Mouse (Mus musculus) forebrain, postnatal 0 days (tissue): ENCODE measurements around the gene Ccl25. TPM values are rescaled to one million over a fixed set of nuclear protein-coding genes. Genes with fewer than 3 reads are reported as not detected.

Experiments
- ATAC-seq: fragments of 200-750 bp; cut with Nextera tagmentation; 2 replicates; pipeline ENCODE4 v1.8.0; 2017; ENCODE audit warnings: mild to moderate bottlenecking, moderate library complexity
- DNase-seq: peaks from one replicate; pipeline ENCODE4 v3.0.0-alpha.2; 2015
- H3K27ac ChIP-seq: fragments of 300-500 bp; sonication (generic); 2 replicates; pipeline ENCODE4 v1.5.1; 2014; ENCODE audit warnings: low read depth, mild to moderate bottlenecking, antibody characterized with exemption, low read length, moderate library complexity, mixed read lengths
- H3K27me3 ChIP-seq: fragments of 300-500 bp; sonication (generic); 2 replicates; pipeline ENCODE4 v1.6.1; 2014; ENCODE audit warnings: mild to moderate bottlenecking, low read length, mixed read lengths; ENCODE audit not compliant: insufficient read depth
- H3K36me3 ChIP-seq: fragments of 300-500 bp; sonication (generic); 2 replicates; pipeline ENCODE4 v1.6.1; 2014; ENCODE audit warnings: mild to moderate bottlenecking, moderate library complexity; ENCODE audit not compliant: insufficient read depth
- H3K4me1 ChIP-seq: fragments of 300-500 bp; sonication (generic); 2 replicates; pipeline ENCODE4 v1.6.1; 2014; ENCODE audit warnings: antibody characterized with exemption; ENCODE audit not compliant: insufficient read depth
- H3K4me2 ChIP-seq: fragments of 300-500 bp; sonication (generic); 2 replicates; pipeline ENCODE4 v1.6.1; 2014; ENCODE audit warnings: low read depth, mild to moderate bottlenecking, moderate library complexity
- H3K4me3 ChIP-seq: fragments of 300-500 bp; sonication (generic); 2 replicates; pipeline ENCODE4 v1.5.1; 2014; ENCODE audit warnings: low read depth, low read length, mixed read lengths
- H3K9ac ChIP-seq: fragments of 300-500 bp; sonication (generic); 2 replicates; pipeline ENCODE4 v1.6.1; 2014; ENCODE audit warnings: mild to moderate bottlenecking
- H3K9me3 ChIP-seq: fragments of 300-500 bp; sonication (generic); 2 replicates; pipeline ENCODE4 v1.6.1; 2016; ENCODE audit warnings: low read length
- CTCF ChIP-seq: sonication (generic); IDR thresholded peaks from 2 replicates; pipeline ENCODE4 v1.5.1; 2016; ENCODE audit warnings: antibody characterized with exemption, control low read depth, low read depth
- WGBS: fragments of 180-500 bp; shearing (Covaris S2); extraction: QIAGEN DNeasy Blood & Tissue Kit; methylation state at CpG from one replicate; pipeline ENCODE4 v1.1.7; 2014; 5-methylcytosine and 5-hydroxymethylcytosine counted together
- polyA plus RNA-seq: library from polyadenylated mRNA; unstranded; fragments of >200 nt; fragmentation: Nextera tagmentation; extraction: Ambion mirVana; gene quantifications from 2 replicates; pipeline ENCODE4 v1.2.1, GENCODE M21; 2015
- total RNA-seq: library from RNA; depleted of rRNA; stranded (reverse); fragments of >200 nt; gene quantifications from 2 replicates; pipeline ENCODE4 v1.2.3, GENCODE M21; 2014

The Ccl25 gene
- total and polyA plus RNA-seq, 2 experiments from 2014 or later, result 9.9 to 19.2 TPM

DNA sequence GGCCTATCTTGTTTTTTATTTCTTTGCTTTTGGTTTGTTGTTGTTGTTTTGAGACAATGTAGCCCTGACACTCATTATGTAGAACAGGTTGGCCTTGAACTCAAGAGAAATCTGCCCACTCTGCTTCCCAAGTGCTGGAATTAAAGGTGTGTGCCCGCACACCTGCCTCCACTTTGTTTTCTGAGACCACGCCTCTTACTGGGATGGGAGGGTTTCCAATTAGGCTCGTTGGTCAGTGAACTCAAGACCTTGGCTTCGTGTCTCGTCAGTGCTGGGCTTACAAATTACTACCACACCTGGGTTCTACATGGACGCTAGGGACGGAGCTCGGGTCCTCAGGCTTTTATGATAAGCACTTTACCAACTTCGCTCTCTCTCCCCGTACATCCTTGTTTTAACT, 30.4 kb downstream of the Ccl25 start:
- 92% methylated on average over 10 of the region's 10 CpGs for WGBS
- ATAC-seq, result no peak
- H3K9me3 ChIP-seq, result no peaks in the 10 kb centered on the region

DNA sequence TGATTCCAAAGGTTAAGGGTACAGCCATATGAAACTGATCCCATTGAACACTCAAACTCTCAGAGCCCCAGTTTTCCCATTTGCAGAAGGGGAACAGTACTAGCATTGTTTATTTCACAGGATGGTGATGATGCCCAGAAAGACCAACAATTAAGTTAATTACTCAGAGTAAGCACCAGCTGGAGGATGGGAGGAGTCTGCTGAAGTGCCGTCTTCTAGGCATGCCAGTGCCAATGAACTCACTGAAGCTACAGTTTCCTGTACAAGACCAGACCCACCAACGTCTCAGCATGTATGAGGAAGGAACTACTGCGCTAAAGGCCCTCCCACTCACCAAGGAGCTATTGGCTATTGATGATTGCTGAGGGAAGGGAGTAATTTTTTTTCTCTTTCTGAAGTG, 34.4 kb downstream of the Ccl25 start:
- no peaks in the 10 kb centered on the region for H3K27me3 ChIP-seq
- H3K36me3 ChIP-seq, result no peaks in the 10 kb centered on the region
- H3K27ac ChIP-seq, result no peak overlapping the region
- no peak for TF ChIP-seq CTCF
- H3K4me3 ChIP-seq, result no peak overlapping the region
- H3K9ac ChIP-seq, result no peak overlapping the region
- H3K9me3 ChIP-seq, result no peaks in the 10 kb centered on the region
- 46% methylated on average over 3 of the region's 3 CpGs for WGBS
- ATAC-seq (peak; percentile 81), DNase-seq (peak; percentile 14)
- no peak overlapping the region for H3K4me2 ChIP-seq
- H3K4me1 ChIP-seq, result no peaks in the 10 kb centered on the region

More for the DNA sequence above, 30.4 kb downstream of the Ccl25 start:
- H3K9ac ChIP-seq, result no peak overlapping the region
- H3K4me2 ChIP-seq, result no peak overlapping the region
- H3K27me3 ChIP-seq, result no peaks in the 10 kb centered on the region
- no peak for TF ChIP-seq CTCF
- no peaks in the 10 kb centered on the region for H3K36me3 ChIP-seq
- H3K4me3 ChIP-seq, result no peak overlapping the region
- H3K4me1 ChIP-seq, result no peaks in the 10 kb centered on the region
- H3K27ac ChIP-seq, result no peak overlapping the region
- DNase-seq, result no peak

- whole genome bisulfite sequencing, result 93% methylated on average over 2 of the region's 2 CpGs
- no peak for DNase-seq
- Histone ChIP-seq H3K9me3 (no peaks in the 10 kb centered on the region), H3K9ac (no peak overlapping the region), H3K4me2 (no peak overlapping the region), H3K36me3 (no peaks in the 10 kb centered on the region), H3K27ac (no peak overlapping the region), H3K4me3 (no peak overlapping the region), H3K27me3 (no peaks in the 10 kb centered on the region), H3K4me1 (no peaks in the 10 kb centered on the region)
- no peak for TF ChIP-seq CTCF
- ATAC-seq, result no peak
Observed at GRCm38 (mm10) chr8:4360922-4361321, 35.9 kb downstream of the Ccl25 start.

DNA sequence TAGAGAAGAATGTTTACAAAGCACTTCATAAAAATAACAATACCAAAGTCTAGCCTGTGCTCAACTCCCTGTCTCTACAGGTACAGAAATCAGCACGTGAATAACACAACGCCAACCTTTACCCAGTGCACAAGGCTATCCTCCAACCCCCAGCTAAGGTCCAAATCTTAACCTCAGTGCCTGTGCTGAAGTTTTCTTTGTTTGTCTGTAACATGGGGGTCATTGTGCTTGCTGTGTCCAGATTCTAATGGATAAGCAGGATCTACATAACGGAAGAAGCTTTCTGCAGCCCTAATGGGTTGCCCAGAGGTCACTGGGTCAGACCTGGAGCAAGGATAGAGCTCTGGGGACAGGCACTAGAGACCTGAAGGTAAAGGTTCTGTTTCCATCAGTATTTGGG, 41.2 kb downstream of the Ccl25 start:
- Histone ChIP-seq H3K36me3 (no peaks in the 10 kb centered on the region), H3K27me3 (no peaks in the 10 kb centered on the region), H3K27ac (no peak overlapping the region), H3K4me2 (no peak overlapping the region), H3K9me3 (no peaks in the 10 kb centered on the region), H3K4me3 (no peak overlapping the region), H3K9ac (no peak overlapping the region), H3K4me1 (0 out of 2 replicates have a peak, but pooled peaks cover 4% of the 10 kb centered on the region)
- DNase-seq (no peak), ATAC-seq (no peak)
- 83% methylated on average over 3 of the region's 3 CpGs for WGBS
- no peak for TF ChIP-seq CTCF

DNA sequence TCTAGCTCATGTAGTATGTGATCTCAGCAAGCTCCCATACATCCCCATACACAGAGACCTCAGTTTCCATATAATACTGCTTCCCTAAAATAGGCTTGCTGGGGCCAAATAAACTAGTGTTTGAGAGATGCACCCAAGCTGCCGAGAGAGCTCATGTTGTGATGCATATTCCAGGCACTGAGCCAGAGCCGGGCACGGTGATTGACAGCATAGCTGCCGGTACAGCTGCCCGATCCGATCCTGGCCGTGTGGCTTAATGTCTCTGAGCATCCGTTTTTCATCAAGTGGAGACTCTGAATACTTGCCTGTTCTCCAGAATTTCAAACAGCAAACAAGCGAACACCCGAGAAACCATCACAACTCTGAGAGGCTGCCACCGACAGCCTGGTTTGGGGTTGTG, 42.8 kb downstream of the Ccl25 start:
- Histone ChIP-seq H3K27ac (no peak overlapping the region; the same call in 1 of the 2 replicates), H3K36me3 (no peaks in the 10 kb centered on the region), H3K27me3 (no peaks in the 10 kb centered on the region), H3K9ac (no peak overlapping the region), H3K4me2 (no peak overlapping the region), H3K4me3 (no peak overlapping the region), H3K4me1 (0 out of 2 replicates have a peak, but pooled peaks cover 4% of the 10 kb centered on the region), H3K9me3 (no peaks in the 10 kb centered on the region)
- ATAC-seq (peak; percentile 88), DNase-seq (peak; percentile 83)
- WGBS, result 38% methylated on average over 11 of the region's 11 CpGs
- no peak for TF ChIP-seq CTCF

- ATAC-seq (no peak), DNase-seq (no peak)
- no peak overlapping the region for H3K4me3 ChIP-seq
- H3K27ac ChIP-seq, result no peak overlapping the region
- no peak overlapping the region for H3K4me2 ChIP-seq
- no peak for TF ChIP-seq CTCF
- no peak overlapping the region for H3K9ac ChIP-seq
- WGBS, result 89% methylated on average over 4 of the region's 4 CpGs
- 0 out of 2 replicates have a peak, but pooled peaks cover 4% of the 10 kb centered on the region for H3K4me1 ChIP-seq
- no peaks in the 10 kb centered on the region for H3K9me3 ChIP-seq
- H3K36me3 ChIP-seq, result no peaks in the 10 kb centered on the region
- no peaks in the 10 kb centered on the region for H3K27me3 ChIP-seq
Observed at GRCm38 (mm10) chr8:4368470-4368869, 43.5 kb downstream of the Ccl25 start.

- Histone ChIP-seq H3K9me3 (no peaks in the 10 kb centered on the region), H3K9ac (no peak overlapping the region), H3K27me3 (no peaks in the 10 kb centered on the region), H3K4me2 (no peak overlapping the region), H3K36me3 (no peaks in the 10 kb centered on the region), H3K4me1 (0 out of 2 replicates have a peak, but pooled peaks cover 4% of the 10 kb centered on the region), H3K27ac (no peak overlapping the region), H3K4me3 (no peak overlapping the region)
- DNase-seq (peak; percentile 14), ATAC-seq (peak; percentile 59)
- TF ChIP-seq CTCF, result peak; percentile 56
- WGBS, result 47% methylated on average over 2 of the region's 2 CpGs
Observed at GRCm38 (mm10) chr8:4370078-4370477, 45.1 kb downstream of the Ccl25 start.
